ENCODE assay signal across 8 mouse cellular contexts in the genomic region with DNA sequence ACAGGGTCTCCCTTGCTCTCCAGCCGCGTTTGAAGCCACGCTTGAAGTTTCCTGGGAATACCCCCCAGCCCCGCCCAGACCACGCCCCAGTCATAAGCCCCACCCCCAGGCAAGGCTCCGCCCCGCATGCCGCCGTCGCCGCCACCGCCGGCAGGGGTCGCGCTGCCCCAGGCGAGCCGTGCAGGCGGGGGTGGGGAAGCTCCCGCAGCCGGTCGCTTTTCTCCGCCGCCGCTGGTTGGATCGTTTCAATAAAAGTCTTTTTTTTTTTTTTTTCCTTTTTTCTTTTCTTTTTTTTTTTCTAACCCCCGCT. TPM values are rescaled to one million over a fixed set of nuclear protein-coding genes. Genes with fewer than 3 reads are reported as not detected.
DNase-seq lines count a peak whose midpoint lies in the region; ATAC-seq and TF ChIP-seq lines count a peak whose summit lies in the region.

No protein-coding gene starts in this region.

- WGBS in forebrain, embryonic 13.5 days, result 1% methylated on average over 26 of the region's 26 CpGs
- WGBS in lung, postnatal 0 days, result 2% methylated on average over 10 of the region's 26 CpGs

- TF ChIP-seq CTCF in lung, postnatal 0 days (IDR thresholded peaks at IDR 0.05), result peak; percentile 91

- peak overlapping the region; percentile 92 for H3K9ac ChIP-seq in ES-E14 (ENCODE audit: insufficient read depth, low read depth, low read length, poor library complexity, severe bottlenecking)
- H3K9ac ChIP-seq in forebrain, embryonic 13.5 days, result peak overlapping the region; percentile 98
- peak overlapping the region; percentile 93 for H3K9ac ChIP-seq in lung, postnatal 0 days (replicated peaks; ENCODE audit: low read depth)

- no peaks in the 10 kb centered on the region for H3K36me3 ChIP-seq in ES-E14 (ENCODE audit: control insufficient read depth, insufficient read depth, low read length, poor library complexity, severe bottlenecking)
- no peaks in the 10 kb centered on the region for H3K36me3 ChIP-seq in forebrain, embryonic 13.5 days (ENCODE audit: poor library complexity, severe bottlenecking)
- no peaks in the 10 kb centered on the region for H3K36me3 ChIP-seq in lung, postnatal 0 days (ENCODE audit: insufficient read depth, low read length)

- H3K9me3 ChIP-seq in ES-E14 (ENCODE audit: control insufficient read depth, insufficient read depth, low read depth, low read length), result no peaks in the 10 kb centered on the region
- H3K9me3 ChIP-seq in forebrain, embryonic 13.5 days (replicated peaks), result no peaks in the 10 kb centered on the region
- H3K9me3 ChIP-seq in lung, postnatal 0 days (ENCODE audit: low read length), result no peaks in the 10 kb centered on the region

- H3K27ac ChIP-seq in ES-E14 (ENCODE audit: insufficient read depth, low read depth, low read length, poor library complexity, severe bottlenecking), result peak overlapping the region; percentile 83
- peak overlapping the region; percentile 100 for H3K27ac ChIP-seq in forebrain, embryonic 13.5 days
- peak overlapping the region; percentile 100 for H3K27ac ChIP-seq in lung, postnatal 0 days (ENCODE audit: low read length)

- peaks cover 2 to 14% of the 10 kb centered on the region in 2 experiments for H3K4me1 ChIP-seq in ES-E14 (ENCODE audit: control insufficient read depth in 2 of 2, insufficient read depth in 2 of 2, low read length in 2 of 2, poor library complexity in 1 of 2)
- H3K4me1 ChIP-seq in forebrain, embryonic 13.5 days, result peaks cover 26% of the 10 kb centered on the region
- H3K4me1 ChIP-seq in lung, postnatal 0 days (ENCODE audit: insufficient read depth, low read depth, low read length), result peaks cover 3% of the 10 kb centered on the region; the same call in 1 of the 2 replicates

- peak; percentile 93 for ATAC-seq in forebrain, embryonic 13.5 days
- ATAC-seq in lung, postnatal 0 days, result peak; percentile 95

- H3K4me2 ChIP-seq in forebrain, embryonic 13.5 days, result peak overlapping the region; percentile 69
- H3K4me2 ChIP-seq in lung, postnatal 0 days (replicated peaks; ENCODE audit: low read depth, low read length), result peak overlapping the region; percentile 66

- 0 out of 2 replicates have a peak, but pooled peaks have one; percentile 19 for TF ChIP-seq EP300 in lung, postnatal 0 days (IDR thresholded peaks at IDR 0.05)

- H3K4me3 ChIP-seq in ES-E14 (ENCODE audit: insufficient read depth in 1 of 2, low read depth in 1 of 2, low read length in 2 of 2, poor library complexity in 1 of 2, severe bottlenecking in 1 of 2), result peak overlapping the region; percentile 83 to 96
- peak overlapping the region; percentile 95 for H3K4me3 ChIP-seq in forebrain, embryonic 13.5 days
- H3K4me3 ChIP-seq in lung, postnatal 0 days (ENCODE audit: low read depth, low read length), result peak overlapping the region; percentile 94

- DNase-seq in ES-E14 (ENCODE audit: low read depth, low spot score), result peak; percentile 51
- DNase-seq in cerebellum, adult 11 months, result peak; percentile 77
- peak; percentile 88 to 92 for DNase-seq in heart, postnatal 10 days
- DNase-seq in layer of hippocampus, adult 9-11 months, result peak; percentile 64
- peak; percentile 90 for DNase-seq in lung, postnatal 0 days (ENCODE audit: low spot score)
- DNase-seq in ovary, postnatal 36 days (ENCODE audit: low spot score), result peak; percentile 89
- peak; percentile 65 to 91 for DNase-seq in thymus, postnatal 10 days (ENCODE audit: low spot score in 2 of 2)

- intact Hi-C loops in heart, postnatal 10 days (cut with DNase I), result loop anchor here (1.0 to 10.0 kb wide), 5 partner anchors 73 to 294 kb away; a partner anchor contains a TSS

- no peaks in the 10 kb centered on the region for H3K27me3 ChIP-seq in forebrain, embryonic 13.5 days
- H3K27me3 ChIP-seq in lung, postnatal 0 days (replicated peaks; ENCODE audit: insufficient read depth, low read length), result no peaks in the 10 kb centered on the region

- in situ Hi-C loops in ES-E14 (cut with MboI; ENCODE audit: low sequenced_read_pairs in 2 of 2, unreplicated experiment in 2 of 2), result no loop called here

TF ChIP-seq in ES-E14, 5 proteins besides CTCF, POLR2A, EP300 and RAD21:
- TF ChIP-seq MAFK (IDR thresholded peaks at IDR 0.05; ENCODE audit: insufficient read depth, low read depth, low read length) (no peak), CHD2 (IDR thresholded peaks at IDR 0.05; ENCODE audit: low read depth, low read length) (no peak), HCFC1 (IDR thresholded peaks at IDR 0.05; ENCODE audit: borderline replicate concordance, insufficient read depth, low read length) (peak; percentile 41; the same call in 1 of the 2 replicates), ZC3H11A (IDR thresholded peaks at IDR 0.05; ENCODE audit: borderline replicate concordance, low read depth, low read length) (no peak), ZNF384 (IDR thresholded peaks at IDR 0.05; ENCODE audit: low read depth, low read length) (peak; percentile 92)

RNA-seq across cellular contexts. Expression of a gene that starts 0.2 kb away (rescaled TPM):
- 26.5 and 28.0 TPM in 2 replicates for total RNA-seq in ES-E14 (2012; rRNA removed)
- polyA plus RNA-seq in forebrain, embryonic 13.5 days (2015; fragmentation: Nextera tagmentation; extraction: Ambion mirVana), result 36.9 and 39.3 TPM in 2 replicates
- total RNA-seq in heart, postnatal 10 days (2021), result 10 to 100 TPM; 30.1 to 36.7 TPM
- polyA plus RNA-seq in lung, postnatal 0 days (2015; fragmentation: Nextera tagmentation; extraction: Ambion mirVana), result 12.6 and 15.1 TPM in 2 replicates

Comparison
In these comparisons a context has a peak if more than half of its experiments do, and no peak if none do; other contexts are left out.
1. Peak in every context shown above with its lines: DNase-seq, ATAC-seq, H3K4me3 ChIP-seq and H3K27ac ChIP-seq.